Mouse (Mus musculus) neural tube, embryonic 13.5 days (tissue): ENCODE data around the gene Fam89a. TPM values are rescaled to one million over a fixed set of nuclear protein-coding genes. Genes with fewer than 3 reads are reported as not detected.
A peak's percentile ranks its signal among the peaks of the same experiment; 100 is the strongest.

Experiments
- ATAC-seq: fragments of 200-750 bp; cut with Nextera tagmentation; 2 replicates; pipeline ENCODE4 v1.8.0; 2017; ENCODE audit warnings: low read depth, mild to moderate bottlenecking, moderate TSS enrichment, moderate library complexity
- H3K27ac ChIP-seq: fragments of 300-500 bp; sonication (generic); replicated peaks from 2 replicates; pipeline ENCODE4 v1.5.1; 2015; ENCODE audit warnings: moderate library complexity, mild to moderate bottlenecking, inconsistent platforms
- H3K27me3 ChIP-seq: fragments of 300-500 bp; sonication (generic); 2 replicates; pipeline ENCODE4 v1.6.1; 2015; ENCODE audit warnings: mild to moderate bottlenecking, inconsistent platforms
- H3K36me3 ChIP-seq: fragments of 300-500 bp; sonication (generic); 2 replicates; pipeline ENCODE4 v1.6.1; 2015; ENCODE audit warnings: mild to moderate bottlenecking, inconsistent platforms
- H3K4me1 ChIP-seq: fragments of 300-500 bp; sonication (generic); replicated peaks from 2 replicates; pipeline ENCODE4 v1.6.1; 2015; ENCODE audit warnings: inconsistent platforms
- H3K4me2 ChIP-seq: fragments of 300-500 bp; sonication (generic); 2 replicates; pipeline ENCODE4 v1.6.1; 2015; ENCODE audit warnings: inconsistent platforms, mild to moderate bottlenecking, moderate library complexity
- H3K4me3 ChIP-seq: fragments of 300-500 bp; sonication (generic); 2 replicates; pipeline ENCODE4 v1.5.1; 2015; ENCODE audit warnings: mild to moderate bottlenecking, inconsistent platforms
- H3K9ac ChIP-seq: fragments of 300-500 bp; sonication (generic); 2 replicates; pipeline ENCODE4 v1.6.1; 2015; ENCODE audit warnings: moderate library complexity, mild to moderate bottlenecking, inconsistent platforms
- H3K9me3 ChIP-seq: fragments of 300-500 bp; sonication (generic); 2 replicates; pipeline ENCODE4 v1.6.1; 2016; ENCODE audit warnings: inconsistent platforms
- WGBS: fragments of 180-500 bp; shearing (Covaris S2); methylation state at CpG from one replicate; pipeline ENCODE4 v1.1.7; 2015; 5-methylcytosine and 5-hydroxymethylcytosine counted together
- polyA plus RNA-seq: library from polyadenylated mRNA; unstranded; fragments of >200 nt; fragmentation: Nextera tagmentation; extraction: Ambion mirVana; gene quantifications from 2 replicates; pipeline ENCODE4 v1.2.1, GENCODE M21; 2015

The Fam89a gene
- polyA plus RNA-seq, 1 experiment from 2014 or later = 15.9 TPM

- Histone ChIP-seq H3K27ac (no peak overlapping the region; the same call in 1 of the 2 replicates), H3K27me3 (peaks cover 59% of the 10 kb centered on the region), H3K36me3 (no peaks in the 10 kb centered on the region), H3K4me2 (peak overlapping the region; percentile 79), H3K9me3 (no peaks in the 10 kb centered on the region; the same call in 1 of the 2 replicates), H3K9ac (peak overlapping the region; percentile 64), H3K4me1 (peaks cover 27% of the 10 kb centered on the region), H3K4me3 (peak overlapping the region; percentile 49)
- no peak for ATAC-seq
- WGBS = under 1% methylated on average over 31 of the region's 31 CpGs
Observed at GRCm38 (mm10) chr8:124751191-124751590, 441 bp downstream of the Fam89a start.

GRCm38 (mm10) chr8:124746661-124747060 lies 5.0 kb downstream of the Fam89a start:
- H3K27me3 ChIP-seq = peaks cover 25% of the 10 kb centered on the region
- ATAC-seq = no peak
- WGBS = 77% methylated on average over 13 of the region's 13 CpGs
- H3K4me1 ChIP-seq = peaks cover 12% of the 10 kb centered on the region
- no peak overlapping the region for H3K9ac ChIP-seq
- no peak overlapping the region for H3K4me3 ChIP-seq
- no peak overlapping the region for H3K4me2 ChIP-seq
- no peaks in the 10 kb centered on the region; the same call in 1 of the 2 replicates for H3K9me3 ChIP-seq
- H3K27ac ChIP-seq = no peak overlapping the region
- H3K36me3 ChIP-seq = no peaks in the 10 kb centered on the region

- Histone ChIP-seq H3K36me3 (peaks cover 22% of the 10 kb centered on the region), H3K9ac (no peak overlapping the region), H3K27me3 (no peaks in the 10 kb centered on the region), H3K4me1 (no peaks in the 10 kb centered on the region; the same call in 1 of the 2 replicates), H3K27ac (no peak overlapping the region), H3K9me3 (no peaks in the 10 kb centered on the region), H3K4me2 (no peak overlapping the region), H3K4me3 (no peak overlapping the region)
- no peak for ATAC-seq
- WGBS = 93% methylated on average over 1 of the region's 1 CpGs
Observed at GRCm38 (mm10) chr8:124739268-124739667, 12.4 kb downstream of the Fam89a start.

- ATAC-seq = no peak
- no peaks in the 10 kb centered on the region for H3K9me3 ChIP-seq
- no peaks in the 10 kb centered on the region; the same call in 1 of the 2 replicates for H3K4me1 ChIP-seq
- H3K27me3 ChIP-seq = no peaks in the 10 kb centered on the region
- H3K9ac ChIP-seq = no peak overlapping the region
- H3K4me2 ChIP-seq = no peak overlapping the region
- H3K4me3 ChIP-seq = no peak overlapping the region
- H3K27ac ChIP-seq = no peak overlapping the region
- peaks cover 50% of the 10 kb centered on the region for H3K36me3 ChIP-seq
- 33% methylated on average over 3 of the region's 3 CpGs for WGBS
Observed at GRCm38 (mm10) chr8:124735371-124735911, 16.2 kb downstream of the Fam89a start.

GRCm38 (mm10) chr8:124732828-124733227 lies 18.8 kb downstream of the Fam89a start:
- Histone ChIP-seq H3K9me3 (no peaks in the 10 kb centered on the region), H3K9ac (no peak overlapping the region), H3K4me3 (no peak overlapping the region), H3K4me1 (no peaks in the 10 kb centered on the region), H3K36me3 (peaks cover 76% of the 10 kb centered on the region), H3K27ac (no peak overlapping the region), H3K4me2 (no peak overlapping the region), H3K27me3 (no peaks in the 10 kb centered on the region)
- ATAC-seq = no peak
- WGBS = 92% methylated on average over 8 of the region's 8 CpGs

- no peak for ATAC-seq
- H3K36me3 ChIP-seq = peaks cover 37% of the 10 kb centered on the region
- no peak overlapping the region for H3K9ac ChIP-seq
- H3K9me3 ChIP-seq = no peaks in the 10 kb centered on the region
- H3K4me1 ChIP-seq = peaks cover 30% of the 10 kb centered on the region
- H3K4me3 ChIP-seq = no peak overlapping the region
- H3K27ac ChIP-seq = no peak overlapping the region
- H3K4me2 ChIP-seq = no peak overlapping the region
- H3K27me3 ChIP-seq = no peaks in the 10 kb centered on the region
- 95% methylated on average over 7 of the region's 7 CpGs for WGBS
Observed at GRCm38 (mm10) chr8:124724301-124724700, 27.3 kb downstream of the Fam89a start.

GRCm38 (mm10) chr8:124721862-124722515 lies 29.6 kb downstream of the Fam89a start, which contains the start of the genes Ttc13 and Arv1:
Gene Ttc13, minus strand, starts transcription at chr8:124721983.
Gene Arv1, plus strand, starts transcription at chr8:124722139.
- H3K4me2 ChIP-seq = peak within 1 kb of the TSS; percentile 92
- peak; percentile 100 for ATAC-seq
- H3K9me3 ChIP-seq = no peaks in the 10 kb centered on the region
- peaks cover 21% of the 10 kb centered on the region for H3K36me3 ChIP-seq
- peak within 1 kb of the TSS; percentile 66 for H3K27ac ChIP-seq
- peaks cover 30% of the 10 kb centered on the region for H3K4me1 ChIP-seq
- no peaks in the 10 kb centered on the region for H3K27me3 ChIP-seq
- peak within 1 kb of the TSS; percentile 93 for H3K9ac ChIP-seq
- H3K4me3 ChIP-seq = peak within 1 kb of the TSS; percentile 89
- WGBS = under 1% methylated on average over 58 of the region's 59 CpGs

GRCm38 (mm10) chr8:124720938-124721861 lies 30.4 kb downstream of the Fam89a start:
- peak overlapping the region; percentile 43; the same call in 1 of the 2 replicates for H3K27ac ChIP-seq
- H3K36me3 ChIP-seq = peaks cover 14% of the 10 kb centered on the region
- ATAC-seq = peak; percentile 66
- peaks cover 30% of the 10 kb centered on the region for H3K4me1 ChIP-seq
- peak overlapping the region; percentile 93 for H3K9ac ChIP-seq
- H3K9me3 ChIP-seq = no peaks in the 10 kb centered on the region
- WGBS = 2% methylated on average over 31 of the region's 31 CpGs
- peak overlapping the region; percentile 89 for H3K4me3 ChIP-seq
- H3K27me3 ChIP-seq = no peaks in the 10 kb centered on the region
- H3K4me2 ChIP-seq = peak overlapping the region; percentile 92

GRCm38 (mm10) chr8:124720133-124720532 lies 31.5 kb downstream of the Fam89a start:
- H3K4me1 ChIP-seq = peaks cover 30% of the 10 kb centered on the region
- WGBS = 82% methylated on average over 7 of the region's 7 CpGs
- no peak overlapping the region for H3K27ac ChIP-seq
- H3K4me3 ChIP-seq = peak overlapping the region; percentile 89
- 0 out of 2 replicates have a peak overlapping the region, but pooled peaks have one; percentile 93 for H3K9ac ChIP-seq
- peaks cover 6% of the 10 kb centered on the region for H3K36me3 ChIP-seq
- ATAC-seq = no peak
- no peaks in the 10 kb centered on the region for H3K9me3 ChIP-seq
- peak overlapping the region; percentile 92; the same call in 1 of the 2 replicates for H3K4me2 ChIP-seq
- no peaks in the 10 kb centered on the region for H3K27me3 ChIP-seq

- H3K27ac ChIP-seq = no peak overlapping the region
- H3K9me3 ChIP-seq = no peaks in the 10 kb centered on the region
- H3K4me3 ChIP-seq = no peak overlapping the region
- peaks cover 11% of the 10 kb centered on the region for H3K4me1 ChIP-seq
- 94% methylated on average over 8 of the region's 8 CpGs for WGBS
- H3K27me3 ChIP-seq = no peaks in the 10 kb centered on the region
- H3K36me3 ChIP-seq = peaks cover 37% of the 10 kb centered on the region
- no peak for ATAC-seq
- no peak overlapping the region for H3K4me2 ChIP-seq
- H3K9ac ChIP-seq = no peak overlapping the region
Observed at GRCm38 (mm10) chr8:124715736-124716135, 35.9 kb downstream of the Fam89a start.

GRCm38 (mm10) chr8:124713207-124713606 lies 38.4 kb downstream of the Fam89a start:
- Histone ChIP-seq H3K27ac (no peak overlapping the region), H3K27me3 (no peaks in the 10 kb centered on the region), H3K4me3 (no peak overlapping the region), H3K4me1 (no peaks in the 10 kb centered on the region), H3K36me3 (peaks cover 59% of the 10 kb centered on the region), H3K9ac (no peak overlapping the region), H3K9me3 (no peaks in the 10 kb centered on the region), H3K4me2 (no peak overlapping the region)
- 95% methylated on average over 6 of the region's 6 CpGs for WGBS
- ATAC-seq = no peak

GRCm38 (mm10) chr8:124705823-124706222 lies 45.8 kb downstream of the Fam89a start:
- Histone ChIP-seq H3K27ac (no peak overlapping the region), H3K9me3 (no peaks in the 10 kb centered on the region), H3K4me1 (no peaks in the 10 kb centered on the region), H3K4me3 (no peak overlapping the region), H3K36me3 (peaks cover 71% of the 10 kb centered on the region), H3K9ac (no peak overlapping the region), H3K27me3 (no peaks in the 10 kb centered on the region), H3K4me2 (no peak overlapping the region)
- ATAC-seq = no peak
- WGBS = 95% methylated on average over 8 of the region's 8 CpGs
